Mouse (Mus musculus): ENCODE results near the gene Rhbdf2. TPM values are rescaled to one million over a fixed set of nuclear protein-coding genes. Genes with fewer than 3 reads are reported as not detected.

The Rhbdf2 gene
- polyA plus RNA-seq, 1 experiment from 2014 or later = 7.2 TPM

- Histone ChIP-seq H3K9me3 (replicated peaks) (no peaks in the 10 kb centered on the region), H3K4me2 (peak within 1 kb of the TSS; percentile 89), H3K4me1 (replicated peaks) (peaks cover 51% of the 10 kb centered on the region), H3K36me3 (replicated peaks) (peaks cover 11% of the 10 kb centered on the region), H3K27me3 (peaks cover 13% of the 10 kb centered on the region), H3K4me3 (replicated peaks) (peak within 1 kb of the TSS; percentile 90), H3K27ac (replicated peaks) (peak within 1 kb of the TSS; percentile 97), H3K9ac (peak within 1 kb of the TSS; percentile 99)
- WGBS (ENCODE audit: insufficient replicate concordance) = 1% methylated on average over 51 of the region's 51 CpGs
- ATAC-seq (ENCODE audit: insufficient read depth) = peak; percentile 76
Observed at GRCm38 (mm10) chr11:116581376-116581814, 45.4 kb downstream of the Rhbdf2 start, which contains the start of gene Ube2o. Gene Ube2o, minus strand, starts transcription at chr11:116581447.

- Histone ChIP-seq H3K9ac (peak overlapping the region; percentile 99), H3K4me2 (peak overlapping the region; percentile 89), H3K36me3 (replicated peaks) (peaks cover 11% of the 10 kb centered on the region), H3K27ac (replicated peaks) (peak overlapping the region; percentile 97), H3K4me1 (replicated peaks) (peaks cover 55% of the 10 kb centered on the region), H3K4me3 (replicated peaks) (peak overlapping the region; percentile 90), H3K9me3 (replicated peaks) (no peaks in the 10 kb centered on the region), H3K27me3 (peaks cover 7% of the 10 kb centered on the region)
- WGBS (ENCODE audit: insufficient replicate concordance) = under 1% methylated on average over 91 of the region's 91 CpGs
- peak; percentile 79 for ATAC-seq (ENCODE audit: insufficient read depth)
Observed at GRCm38 (mm10) chr11:116580711-116581375, 46.0 kb downstream of the Rhbdf2 start.

- Histone ChIP-seq H3K36me3 (replicated peaks) (peaks cover 11% of the 10 kb centered on the region), H3K4me2 (peak overlapping the region; percentile 89), H3K9ac (peak overlapping the region; percentile 99), H3K27me3 (peaks cover 4% of the 10 kb centered on the region; the same call in 1 of the 2 replicates), H3K9me3 (replicated peaks) (no peaks in the 10 kb centered on the region), H3K4me3 (replicated peaks) (peak overlapping the region; percentile 90), H3K27ac (replicated peaks) (peak overlapping the region; percentile 97), H3K4me1 (replicated peaks) (peaks cover 62% of the 10 kb centered on the region)
- peak; percentile 66 for ATAC-seq (ENCODE audit: insufficient read depth)
- 8% methylated on average over 10 of the region's 10 CpGs for WGBS (ENCODE audit: insufficient replicate concordance)
Observed at GRCm38 (mm10) chr11:116580031-116580652, 46.7 kb downstream of the Rhbdf2 start.

GRCm38 (mm10) chr11:116579280-116579679 lies 47.5 kb downstream of the Rhbdf2 start:
- H3K27me3 ChIP-seq = no peaks in the 10 kb centered on the region
- no peak for ATAC-seq (ENCODE audit: insufficient read depth)
- H3K4me3 ChIP-seq (replicated peaks) = peak overlapping the region; percentile 90
- peak overlapping the region; percentile 99 for H3K9ac ChIP-seq
- H3K4me1 ChIP-seq (replicated peaks) = peaks cover 70% of the 10 kb centered on the region
- peaks cover 11% of the 10 kb centered on the region for H3K36me3 ChIP-seq (replicated peaks)
- 79% methylated on average over 3 of the region's 3 CpGs for WGBS (ENCODE audit: insufficient replicate concordance)
- peak overlapping the region; percentile 97 for H3K27ac ChIP-seq (replicated peaks)
- H3K4me2 ChIP-seq = peak overlapping the region; percentile 89
- H3K9me3 ChIP-seq (replicated peaks) = no peaks in the 10 kb centered on the region

- H3K9ac ChIP-seq = peak overlapping the region; percentile 33; the same call in 1 of the 2 replicates
- H3K27ac ChIP-seq (replicated peaks) = peak overlapping the region; percentile 99
- H3K9me3 ChIP-seq (replicated peaks) = no peaks in the 10 kb centered on the region
- H3K27me3 ChIP-seq = no peaks in the 10 kb centered on the region
- 0 out of 2 replicates have a peak overlapping the region, but pooled peaks have one; percentile 3 for H3K4me3 ChIP-seq (replicated peaks)
- 88% methylated on average over 2 of the region's 2 CpGs for WGBS (ENCODE audit: insufficient replicate concordance)
- H3K4me2 ChIP-seq = peak overlapping the region; percentile 82
- peaks cover 20% of the 10 kb centered on the region for H3K36me3 ChIP-seq (replicated peaks)
- H3K4me1 ChIP-seq (replicated peaks) = peaks cover 99% of the 10 kb centered on the region
- ATAC-seq (ENCODE audit: insufficient read depth) = no peak
Observed at GRCm38 (mm10) chr11:116575396-116575795, 51.4 kb downstream of the Rhbdf2 start.

- Histone ChIP-seq H3K9me3 (replicated peaks) (no peaks in the 10 kb centered on the region), H3K4me2 (peak overlapping the region; percentile 82), H3K27ac (replicated peaks) (peak overlapping the region; percentile 99), H3K4me1 (replicated peaks) (peaks cover 99% of the 10 kb centered on the region), H3K4me3 (replicated peaks) (0 out of 2 replicates have a peak overlapping the region, but pooled peaks have one; percentile 53), H3K9ac (peak overlapping the region; percentile 33; the same call in 1 of the 2 replicates), H3K36me3 (replicated peaks) (peaks cover 21% of the 10 kb centered on the region), H3K27me3 (no peaks in the 10 kb centered on the region)
- no peak for ATAC-seq (ENCODE audit: insufficient read depth)
- 63% methylated on average over 6 of the region's 6 CpGs for WGBS (ENCODE audit: insufficient replicate concordance)
Observed at GRCm38 (mm10) chr11:116574982-116575381, 51.8 kb downstream of the Rhbdf2 start.

GRCm38 (mm10) chr11:116574486-116574885 lies 52.3 kb downstream of the Rhbdf2 start:
- H3K4me3 ChIP-seq (replicated peaks) = peak overlapping the region; percentile 53; the same call in 1 of the 2 replicates
- no peak overlapping the region for H3K9ac ChIP-seq
- H3K9me3 ChIP-seq (replicated peaks) = no peaks in the 10 kb centered on the region
- H3K27ac ChIP-seq (replicated peaks) = peak overlapping the region; percentile 99
- WGBS (ENCODE audit: insufficient replicate concordance) = 76% methylated on average over 6 of the region's 6 CpGs
- peaks cover 21% of the 10 kb centered on the region for H3K36me3 ChIP-seq (replicated peaks)
- peaks cover 99% of the 10 kb centered on the region for H3K4me1 ChIP-seq (replicated peaks)
- ATAC-seq (ENCODE audit: insufficient read depth) = no peak
- no peaks in the 10 kb centered on the region for H3K27me3 ChIP-seq
- H3K4me2 ChIP-seq = peak overlapping the region; percentile 82

GRCm38 (mm10) chr11:116572756-116573543 lies 53.9 kb downstream of the Rhbdf2 start:
- Histone ChIP-seq H3K36me3 (replicated peaks) (peaks cover 10% of the 10 kb centered on the region; the same call in 1 of the 2 replicates), H3K9ac (peak overlapping the region; percentile 62), H3K9me3 (replicated peaks) (no peaks in the 10 kb centered on the region), H3K4me3 (replicated peaks) (peak overlapping the region; percentile 53), H3K27me3 (no peaks in the 10 kb centered on the region), H3K4me2 (peak overlapping the region; percentile 82), H3K27ac (replicated peaks) (peak overlapping the region; percentile 99), H3K4me1 (replicated peaks) (peaks cover 96% of the 10 kb centered on the region)
- peak; percentile 83 for ATAC-seq (ENCODE audit: insufficient read depth)
- 31% methylated on average over 12 of the region's 12 CpGs for WGBS (ENCODE audit: insufficient replicate concordance)

GRCm38 (mm10) chr11:116571767-116572679 lies 54.8 kb downstream of the Rhbdf2 start:
- peak; percentile 69 for ATAC-seq (ENCODE audit: insufficient read depth)
- Histone ChIP-seq H3K9me3 (replicated peaks) (no peaks in the 10 kb centered on the region), H3K4me1 (replicated peaks) (peaks cover 97% of the 10 kb centered on the region), H3K36me3 (replicated peaks) (peaks cover 10% of the 10 kb centered on the region; the same call in 1 of the 2 replicates), H3K27ac (replicated peaks) (peak overlapping the region; percentile 99), H3K27me3 (no peaks in the 10 kb centered on the region), H3K4me2 (peak overlapping the region; percentile 82), H3K9ac (peak overlapping the region; percentile 62), H3K4me3 (replicated peaks) (peak overlapping the region; percentile 53)
- WGBS (ENCODE audit: insufficient replicate concordance) = 26% methylated on average over 19 of the region's 19 CpGs

GRCm38 (mm10) chr11:116570821-116571220 lies 56.0 kb downstream of the Rhbdf2 start:
- no peak overlapping the region for H3K4me3 ChIP-seq (replicated peaks)
- peaks cover 94% of the 10 kb centered on the region for H3K4me1 ChIP-seq (replicated peaks)
- 0 out of 2 replicates have a peak, but pooled peaks cover 10% of the 10 kb centered on the region for H3K36me3 ChIP-seq (replicated peaks)
- no peaks in the 10 kb centered on the region for H3K27me3 ChIP-seq
- H3K9me3 ChIP-seq (replicated peaks) = no peaks in the 10 kb centered on the region
- WGBS (ENCODE audit: insufficient replicate concordance) = 82% methylated on average over 7 of the region's 7 CpGs
- peak overlapping the region; percentile 99 for H3K27ac ChIP-seq (replicated peaks)
- H3K9ac ChIP-seq = peak overlapping the region; percentile 62; the same call in 1 of the 2 replicates
- ATAC-seq (ENCODE audit: insufficient read depth) = no peak
- H3K4me2 ChIP-seq = peak overlapping the region; percentile 82
